Mouse (Mus musculus) mesoderm, embryonic 11.5 days (tissue): ENCODE data around the gene Tnrc18.

Experiments used
- DNase-seq: peaks from one replicate; pipeline ENCODE4 v3.0.0-alpha.2; 2012; ENCODE audit warnings: low read depth, low spot score

The Tnrc18 gene

DNA sequence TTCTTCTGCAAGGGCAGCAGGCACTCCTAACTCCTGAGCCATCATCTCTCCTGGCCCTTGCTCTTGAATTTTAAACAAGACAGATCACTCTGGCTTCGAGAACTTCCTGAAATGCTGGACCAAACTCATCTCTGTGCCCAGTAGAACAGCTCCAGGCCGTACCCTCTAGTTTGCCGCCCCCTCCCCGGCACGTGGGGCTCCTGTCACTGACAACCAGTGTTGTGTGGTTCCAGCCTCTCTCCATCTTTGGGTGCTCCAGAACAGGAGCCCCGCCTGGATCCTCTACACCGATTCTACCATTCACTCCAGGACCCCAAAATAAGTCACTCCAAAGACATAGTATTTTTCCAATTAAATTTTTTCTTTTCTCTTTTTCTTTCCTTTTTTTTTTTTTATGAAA lies 93.2 kb downstream of the Tnrc18 start:
- no peak for DNase-seq

GRCm38 (mm10) chr5:142723520-142724133 lies 93.8 kb downstream of the Tnrc18 start:
- DNase-seq = peak; percentile 84

DNA sequence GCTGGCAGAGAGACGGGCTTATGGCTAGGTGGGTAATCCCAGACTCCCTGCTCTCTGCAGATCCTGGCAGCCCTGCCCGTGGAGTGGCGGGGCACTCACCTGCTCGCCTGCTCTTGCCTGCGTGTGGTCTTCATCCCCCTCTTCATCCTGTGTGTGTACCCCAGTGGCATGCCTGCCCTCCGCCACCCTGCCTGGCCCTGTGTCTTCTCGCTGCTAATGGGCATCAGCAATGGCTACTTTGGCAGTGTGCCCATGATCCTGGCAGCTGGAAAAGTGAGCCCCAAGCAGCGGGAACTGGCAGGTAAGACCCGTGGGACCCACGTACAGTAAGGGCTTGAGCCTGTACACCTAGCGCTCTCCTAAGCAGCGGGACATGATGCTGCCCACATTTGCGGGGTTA lies 97.6 kb downstream of the Tnrc18 start:
- DNase-seq = no peak

GRCm38 (mm10) chr5:142718486-142718885 lies 99.0 kb downstream of the Tnrc18 start:
- peak; percentile 28 for DNase-seq

- peak; percentile 85 for DNase-seq
These were observed 99.4 kb downstream of the Tnrc18 start for GRCm38 (mm10) chr5:142718037-142718436.

GRCm38 (mm10) chr5:142716056-142716455 lies 101.4 kb downstream of the Tnrc18 start:
- no peak for DNase-seq

DNA sequence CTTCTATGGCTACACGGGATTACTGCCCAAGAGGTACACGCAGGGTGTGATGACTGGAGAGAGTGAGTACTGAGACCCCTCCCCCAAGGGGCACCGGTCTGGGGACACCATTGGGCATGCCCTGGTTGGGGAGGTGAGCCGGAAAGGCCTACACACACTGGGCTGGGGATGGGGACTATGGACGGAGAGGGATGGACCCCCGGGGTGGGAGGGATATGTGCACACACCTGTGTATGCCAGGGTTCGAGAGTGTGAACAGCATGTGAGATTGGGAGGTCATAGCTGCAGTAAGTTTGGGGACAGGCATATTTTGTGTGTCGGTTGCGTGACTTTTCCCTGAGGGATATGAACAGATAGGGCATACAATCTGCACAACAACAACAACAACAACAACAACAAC lies 102.4 kb downstream of the Tnrc18 start:
- DNase-seq = no peak

- no peak for DNase-seq
These were observed 103.5 kb downstream of the Tnrc18 start for GRCm38 (mm10) chr5:142713966-142714365.

- no peak for DNase-seq
These were observed 105.1 kb downstream of the Tnrc18 start for GRCm38 (mm10) chr5:142712373-142712772.

DNA sequence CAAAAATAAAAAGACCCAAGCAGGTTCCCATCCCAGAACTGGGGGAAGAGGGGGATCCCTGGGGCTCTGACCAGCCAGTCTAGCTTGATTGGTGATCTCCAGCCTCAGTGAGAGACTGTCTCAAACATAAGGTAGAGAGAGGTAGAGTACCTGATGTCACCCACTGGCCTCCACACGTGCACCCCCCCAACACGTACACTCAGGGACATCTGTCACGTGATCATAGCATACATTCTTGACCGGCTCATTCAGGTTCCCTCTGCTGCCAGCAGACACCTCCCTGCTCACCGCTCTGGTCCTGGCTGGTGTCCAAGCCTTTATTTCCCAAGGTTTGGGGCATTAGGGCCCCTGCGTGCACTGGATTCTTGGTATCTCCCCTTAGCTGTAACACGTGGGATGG lies 108.0 kb downstream of the Tnrc18 start:
- no peak for DNase-seq

DNA sequence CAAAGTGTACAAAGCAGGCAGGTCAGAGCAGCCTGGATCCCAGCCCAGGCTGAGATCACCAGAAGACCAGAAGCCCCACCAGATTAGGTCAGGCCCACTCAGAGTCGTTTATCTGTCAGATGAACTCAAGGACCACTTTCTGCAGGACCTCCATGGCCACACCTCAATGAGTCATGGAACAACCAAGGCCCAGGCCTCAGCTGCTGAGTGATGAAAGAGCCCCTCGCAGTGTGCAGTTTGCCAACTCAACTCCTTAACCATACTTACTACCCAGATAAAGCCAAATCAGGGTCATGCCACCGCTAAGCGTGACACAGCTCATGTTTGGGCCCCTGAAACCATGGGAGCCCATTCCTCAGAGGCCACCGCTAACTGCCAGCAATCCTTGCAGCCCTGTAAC lies 109.8 kb downstream of the Tnrc18 start:
- DNase-seq = no peak

DNA sequence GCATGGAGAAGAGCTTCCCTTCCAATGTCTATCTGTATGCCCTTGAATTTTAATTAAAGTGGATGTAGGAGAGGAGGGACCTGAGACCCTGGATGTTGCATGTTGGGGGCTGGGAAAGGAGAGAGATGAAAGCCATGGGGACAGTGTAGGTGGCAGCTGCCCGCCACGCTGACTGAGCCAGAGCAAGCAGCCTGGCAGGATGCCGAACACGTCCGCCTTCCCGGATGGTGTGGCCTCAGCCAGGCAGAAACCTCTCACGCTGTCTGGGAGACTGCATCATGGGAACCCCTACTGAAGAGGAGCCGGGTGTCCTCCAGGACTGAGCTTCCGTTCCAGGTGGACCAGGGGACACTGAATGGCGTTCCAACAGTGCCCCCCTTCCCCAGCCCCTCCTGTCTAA lies 113.9 kb downstream of the Tnrc18 start:
- DNase-seq = no peak

DNA sequence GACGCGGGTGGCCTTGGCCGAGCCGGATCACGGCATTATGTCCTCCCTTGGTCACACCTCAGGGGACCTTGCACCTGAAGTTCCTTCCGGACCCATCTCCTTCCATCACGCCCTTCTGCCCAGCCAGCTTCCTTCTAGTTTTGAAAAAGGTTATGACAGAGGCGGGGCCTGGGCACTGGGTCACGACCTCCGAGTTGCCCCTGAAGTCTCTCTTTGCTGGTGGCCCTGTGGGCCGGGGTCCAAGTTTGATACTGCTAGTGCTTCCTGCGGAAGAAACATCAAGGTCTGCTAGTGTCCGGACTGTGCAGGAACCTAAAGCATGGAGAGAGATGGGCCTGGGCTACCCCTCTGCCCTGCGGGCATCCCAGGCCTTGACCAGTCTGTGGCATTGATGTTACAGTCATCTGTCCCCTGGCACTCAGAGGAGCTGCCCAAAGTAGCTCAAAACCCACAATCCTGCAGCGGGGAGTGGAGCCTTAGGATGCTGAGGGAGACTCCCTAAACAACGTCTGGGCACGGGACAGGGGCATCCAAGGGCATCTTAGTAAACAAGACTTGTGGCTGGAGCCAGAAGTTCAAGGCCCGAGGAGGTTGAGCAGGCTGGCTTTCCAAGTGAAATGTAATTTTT lies 114.8 kb downstream of the Tnrc18 start:
- no peak for DNase-seq

DNA sequence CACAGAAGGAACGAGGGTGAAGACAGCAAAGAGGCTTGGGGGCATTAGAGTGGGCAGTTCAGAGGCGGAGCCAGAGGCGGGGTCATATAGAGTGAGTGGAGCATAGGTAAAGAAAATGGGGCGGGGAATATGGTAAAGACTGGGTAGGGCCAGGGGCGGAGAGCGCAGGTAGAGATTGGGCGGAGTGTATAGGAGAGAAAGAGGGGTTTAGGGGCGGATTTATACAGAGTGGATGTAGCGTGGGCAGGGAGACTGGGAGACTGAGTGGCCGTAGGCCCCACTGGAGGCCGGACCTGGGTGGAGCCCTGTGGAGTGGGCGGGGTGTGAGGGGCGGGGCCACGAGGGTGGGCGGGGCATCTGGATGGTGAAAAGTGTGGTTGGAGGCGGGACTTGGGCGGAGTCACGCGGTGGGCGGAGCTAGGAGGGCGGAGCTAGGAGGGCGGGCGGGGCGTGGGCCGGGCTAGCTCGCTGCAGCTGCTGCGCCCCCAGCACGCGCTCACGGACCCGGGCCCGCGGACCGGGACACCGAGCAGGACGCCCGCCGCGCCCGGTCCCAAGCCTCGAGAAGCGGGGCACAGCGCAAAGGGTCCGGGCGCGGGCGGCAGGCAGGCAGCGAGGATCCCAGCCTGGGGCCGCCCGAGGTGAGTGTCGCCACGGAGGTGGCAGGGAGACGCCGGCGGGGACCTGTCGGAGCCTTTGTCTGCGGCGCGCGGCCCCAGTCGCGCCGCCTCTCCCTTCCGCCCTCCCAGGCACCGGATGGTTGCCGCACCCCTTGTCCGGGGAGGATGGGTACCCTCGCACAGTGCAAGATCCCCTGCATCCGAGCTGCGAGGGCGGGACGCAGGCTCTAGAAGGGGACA lies 115.6 kb downstream of the Tnrc18 start:
- peak; percentile 80 for DNase-seq

- DNase-seq = no peak
These were observed 116.4 kb downstream of the Tnrc18 start for GRCm38 (mm10) chr5:142700842-142701589.

- no peak for DNase-seq
These were observed 119.7 kb downstream of the Tnrc18 start for GRCm38 (mm10) chr5:142697742-142698141.

DNA sequence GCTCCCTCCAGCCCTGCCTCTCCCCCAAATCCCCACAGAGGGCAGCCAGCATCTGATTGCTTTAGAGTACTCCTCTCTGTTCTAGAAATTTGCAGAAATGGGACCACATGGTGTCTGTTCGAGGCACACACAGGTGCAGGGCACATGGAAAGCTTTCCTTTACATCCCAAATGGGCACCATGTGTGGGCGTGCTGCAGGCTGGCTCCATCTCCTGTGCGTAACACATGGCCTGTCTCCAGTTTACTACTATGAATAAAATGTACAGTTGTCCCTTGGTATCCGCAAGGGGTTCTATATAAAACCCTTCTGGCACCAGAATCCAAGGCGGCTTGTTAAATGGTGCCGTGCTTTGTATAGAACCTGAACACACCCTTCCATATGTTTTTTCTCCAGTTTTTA lies 120.6 kb downstream of the Tnrc18 start:
- DNase-seq = no peak

DNA sequence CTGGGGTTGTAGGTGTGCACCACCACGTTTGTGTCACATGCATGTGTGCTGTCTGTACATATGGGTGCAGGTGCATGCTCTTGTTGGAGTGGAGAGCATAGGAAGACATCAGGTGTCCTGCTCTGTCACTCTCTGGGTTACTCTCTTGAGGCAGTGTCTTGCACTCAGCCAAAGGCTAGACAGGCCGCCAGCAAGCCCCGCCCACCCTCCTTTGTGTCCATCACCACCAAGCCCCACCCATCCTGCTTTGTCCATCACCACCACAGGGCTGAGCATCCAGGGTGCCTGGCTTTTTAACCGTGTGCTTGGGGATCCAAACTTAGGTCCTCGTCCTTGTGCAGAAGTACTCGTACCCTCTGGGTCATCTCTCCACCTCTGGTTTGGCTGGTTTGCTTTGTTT lies 121.2 kb downstream of the Tnrc18 start:
- no peak for DNase-seq

DNA sequence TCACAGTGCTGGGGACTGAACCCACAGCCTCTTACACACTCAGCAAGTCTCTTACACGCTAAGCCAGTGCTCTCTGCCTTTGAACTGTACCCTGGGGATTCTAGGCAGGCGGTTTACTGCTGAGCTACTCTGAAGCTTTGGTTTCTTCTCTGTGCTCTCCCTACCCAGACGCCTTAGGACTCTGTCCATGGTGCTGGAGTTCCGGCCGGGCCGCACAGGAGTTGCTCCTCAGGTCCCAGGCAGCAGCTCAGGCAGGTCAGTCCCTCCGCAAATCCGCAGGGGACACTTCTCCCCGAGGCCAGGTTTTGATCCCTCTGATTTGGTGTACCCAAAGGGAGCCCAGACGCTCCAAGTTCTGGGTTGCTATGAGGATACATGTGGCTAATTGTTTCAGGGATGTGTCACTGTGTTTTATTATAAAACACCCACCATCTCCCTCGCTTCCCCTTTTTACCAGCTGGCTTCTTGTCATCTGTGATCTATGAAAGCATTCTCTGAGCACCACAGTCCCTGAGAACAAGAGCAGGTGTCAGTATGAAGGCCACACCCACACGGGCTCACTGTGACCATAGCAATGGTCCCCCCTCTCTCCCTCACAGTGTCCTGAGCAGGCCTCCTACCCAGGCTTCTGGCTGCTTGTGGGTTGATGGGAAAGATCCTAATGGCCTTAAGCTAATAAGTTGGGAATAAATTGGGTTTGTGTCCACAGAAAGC lies 122.7 kb downstream of the Tnrc18 start:
- peak; percentile 79 for DNase-seq

DNA sequence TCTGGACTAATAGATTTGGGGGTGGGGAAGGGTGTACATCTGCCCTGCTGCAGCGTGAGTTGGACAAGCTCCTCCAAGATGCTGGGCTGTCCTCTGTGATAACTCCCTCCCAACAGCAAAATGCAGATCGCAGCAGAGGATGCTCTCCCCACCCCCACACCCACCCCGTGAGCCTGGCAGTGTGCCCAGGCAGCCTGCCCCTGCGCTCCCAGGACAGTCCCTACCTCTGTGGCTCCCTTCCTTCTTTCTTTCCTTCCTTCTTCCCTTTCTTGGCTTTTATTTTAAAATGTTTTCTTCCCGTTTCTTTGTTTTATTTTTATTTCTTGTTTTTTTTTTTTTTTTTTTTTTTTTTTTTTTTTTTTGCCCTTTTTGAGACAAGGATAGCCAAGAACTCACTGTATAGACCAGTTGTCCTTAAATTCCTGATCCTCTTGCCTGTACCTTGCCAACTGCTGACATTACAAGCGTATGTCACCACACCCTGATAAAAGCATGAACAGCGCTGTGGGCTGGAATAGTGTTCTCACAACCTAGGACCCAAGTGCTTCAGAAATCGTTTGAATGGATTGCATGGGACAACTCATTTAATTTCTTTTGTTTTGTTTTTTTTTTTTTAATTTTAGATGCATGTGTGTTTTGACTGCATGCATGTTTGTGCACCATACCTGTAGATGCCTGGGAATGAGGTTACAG lies 123.6 kb downstream of the Tnrc18 start:
- no peak for DNase-seq
